Mouse (Mus musculus) stomach, postnatal 0 days (tissue): ENCODE data around the gene Lhfpl3. TPM values are rescaled to one million over a fixed set of nuclear protein-coding genes. Genes with fewer than 3 reads are reported as not detected.

ENCODE experiments used
- ATAC-seq: fragments of 200-750 bp; cut with Nextera tagmentation; 2 replicates; pipeline ENCODE4 v1.8.0; 2017; ENCODE audit not compliant: low FRiP score, low TSS enrichment
- DNase-seq: peaks from one replicate; pipeline ENCODE4 v3.0.0-alpha.2; 2016; ENCODE audit warnings: low spot score
- H3K27ac ChIP-seq: fragments of 300-500 bp; sonication (generic); replicated peaks from 2 replicates; pipeline ENCODE4 v1.5.1; 2014; ENCODE audit warnings: mild to moderate bottlenecking, control low read depth
- H3K27me3 ChIP-seq: fragments of 300-500 bp; sonication (generic); 2 replicates; pipeline ENCODE4 v1.6.1; 2014; ENCODE audit warnings: low read length; ENCODE audit not compliant: control insufficient read depth, insufficient read depth
- H3K36me3 ChIP-seq: fragments of 300-500 bp; sonication (generic); 2 replicates; pipeline ENCODE4 v1.6.1; 2014; ENCODE audit warnings: low read length, mixed read lengths; ENCODE audit not compliant: control insufficient read depth, insufficient read depth
- H3K4me1 ChIP-seq: fragments of 300-500 bp; sonication (generic); replicated peaks from 2 replicates; pipeline ENCODE4 v1.6.1; 2014; ENCODE audit warnings: antibody characterized with exemption; ENCODE audit not compliant: control insufficient read depth, insufficient read depth
- H3K4me2 ChIP-seq: fragments of 300-500 bp; sonication (generic); replicated peaks from 2 replicates; pipeline ENCODE4 v1.6.1; 2014; ENCODE audit warnings: low read depth, mild to moderate bottlenecking, control low read depth, moderate library complexity
- H3K4me3 ChIP-seq: fragments of 300-500 bp; sonication (generic); 2 replicates; pipeline ENCODE4 v1.5.1; 2014; ENCODE audit warnings: low read depth, low read length, control low read depth
- H3K9ac ChIP-seq: fragments of 300-500 bp; sonication (generic); 2 replicates; pipeline ENCODE4 v1.6.1; 2014; ENCODE audit warnings: mild to moderate bottlenecking, low read length, control low read depth, mixed read lengths
- H3K9me3 ChIP-seq: fragments of 300-500 bp; sonication (generic); 2 replicates; pipeline ENCODE4 v1.6.1; 2016; ENCODE audit warnings: low read length; ENCODE audit not compliant: control insufficient read depth
- CTCF ChIP-seq: IDR thresholded peaks from 2 replicates; pipeline ENCODE4 v1.5.1; 2016; ENCODE audit warnings: antibody characterized with exemption, low read depth, mild to moderate bottlenecking, moderate library complexity
- EP300 ChIP-seq: optimal IDR thresholded peaks from 2 replicates; pipeline ENCODE3; 2016; ENCODE audit warnings: antibody characterized with exemption
- WGBS: fragments of 180-500 bp; shearing (Covaris S2); extraction: QIAGEN DNeasy Blood & Tissue Kit; methylation state at CpG from one replicate; pipeline ENCODE4 v1.1.7; 2014; 5-methylcytosine and 5-hydroxymethylcytosine counted together
- polyA plus RNA-seq: library from polyadenylated mRNA; unstranded; fragments of >200 nt; fragmentation: Nextera tagmentation; extraction: Ambion mirVana; gene quantifications from 2 replicates; pipeline ENCODE4 v1.2.1, GENCODE M21; 2015

The Lhfpl3 gene
- polyA plus RNA-seq, 1 experiment from 2014 or later = 0.23 TPM

- DNase-seq (no peak), ATAC-seq (no peak)
- Histone ChIP-seq H3K36me3 (no peaks in the 10 kb centered on the region), H3K4me1 (no peaks in the 10 kb centered on the region), H3K9me3 (no peaks in the 10 kb centered on the region), H3K4me3 (no peak overlapping the region), H3K9ac (no peak overlapping the region), H3K27ac (no peak overlapping the region), H3K27me3 (no peaks in the 10 kb centered on the region), H3K4me2 (no peak overlapping the region)
- TF ChIP-seq CTCF = no peak
- WGBS = 69% methylated on average over 3 of the region's 3 CpGs
Measured at GRCm38 (mm10) chr5:22897228-22897627, 151.4 kb downstream of the Lhfpl3 start.

GRCm38 (mm10) chr5:22897656-22898289, 151.9 kb downstream of the Lhfpl3 start:
- ATAC-seq (no peak), DNase-seq (no peak)
- Histone ChIP-seq H3K4me2 (no peak overlapping the region), H3K9ac (no peak overlapping the region), H3K9me3 (no peaks in the 10 kb centered on the region), H3K27ac (no peak overlapping the region), H3K27me3 (no peaks in the 10 kb centered on the region), H3K4me1 (no peaks in the 10 kb centered on the region), H3K36me3 (no peaks in the 10 kb centered on the region), H3K4me3 (no peak overlapping the region)
- no peak for TF ChIP-seq CTCF
- TF ChIP-seq EP300 = no peak
- WGBS = 50% methylated on average over 7 of the region's 7 CpGs

DNA sequence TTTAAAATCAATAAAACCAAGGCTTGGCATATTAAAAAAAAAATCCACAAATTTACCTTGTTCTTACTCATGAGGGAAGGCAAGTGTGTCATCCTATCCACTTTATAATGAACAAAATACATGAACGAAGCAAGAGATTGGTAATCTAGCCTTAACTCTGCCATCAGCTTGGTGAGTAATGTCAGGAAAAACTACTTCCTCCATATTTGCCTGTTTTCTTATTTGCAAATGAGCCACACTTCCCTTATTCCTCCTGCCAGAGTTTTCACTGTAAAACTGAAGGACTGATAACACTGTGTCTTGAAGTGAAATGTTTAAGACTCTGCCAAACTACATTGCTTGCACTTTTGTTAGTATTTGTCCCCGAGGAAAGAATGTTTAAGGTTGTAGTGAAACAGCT, 152.7 kb downstream of the Lhfpl3 start:
- no peaks in the 10 kb centered on the region for H3K9me3 ChIP-seq
- DNase-seq (no peak), ATAC-seq (no peak)
- no peaks in the 10 kb centered on the region for H3K27me3 ChIP-seq
- no peak for TF ChIP-seq CTCF
- no peak for TF ChIP-seq EP300
- H3K4me2 ChIP-seq = no peak overlapping the region
- no peaks in the 10 kb centered on the region for H3K36me3 ChIP-seq
- no peak overlapping the region for H3K4me3 ChIP-seq
- no peak overlapping the region for H3K27ac ChIP-seq
- no peak overlapping the region for H3K9ac ChIP-seq
- no peaks in the 10 kb centered on the region for H3K4me1 ChIP-seq
- WGBS = 61% methylated on average over 2 of the region's 2 CpGs

- Histone ChIP-seq H3K4me3 (no peak overlapping the region), H3K27me3 (no peaks in the 10 kb centered on the region), H3K27ac (no peak overlapping the region), H3K4me2 (no peak overlapping the region), H3K9me3 (no peaks in the 10 kb centered on the region), H3K4me1 (no peaks in the 10 kb centered on the region), H3K36me3 (no peaks in the 10 kb centered on the region), H3K9ac (no peak overlapping the region)
- TF ChIP-seq CTCF (no peak), EP300 (no peak)
- DNase-seq (no peak), ATAC-seq (no peak)
Measured at GRCm38 (mm10) chr5:22899913-22900312, 154.1 kb downstream of the Lhfpl3 start.

DNA sequence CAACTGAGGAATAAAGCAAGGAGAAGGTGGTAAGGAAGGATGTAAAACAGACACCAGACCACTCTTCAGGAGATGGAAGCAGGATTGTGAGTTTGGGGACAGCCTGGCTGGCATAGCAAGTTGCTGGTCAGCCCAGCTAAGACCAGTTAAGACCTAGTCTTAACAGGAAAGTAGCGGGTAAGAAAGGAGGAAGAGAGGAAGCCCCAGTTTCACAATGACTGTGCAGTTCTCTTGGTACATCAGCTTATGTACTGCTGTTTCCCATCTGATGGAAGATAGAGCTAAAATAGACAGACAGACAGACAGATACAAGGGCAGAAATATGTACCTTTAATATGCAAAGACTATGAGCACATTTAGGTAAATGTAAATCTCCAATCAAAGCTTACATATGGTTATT, 171.3 kb downstream of the Lhfpl3 start:
- Histone ChIP-seq H3K9ac (no peak overlapping the region), H3K4me1 (no peaks in the 10 kb centered on the region), H3K4me3 (no peak overlapping the region), H3K9me3 (no peaks in the 10 kb centered on the region), H3K27ac (no peak overlapping the region), H3K4me2 (no peak overlapping the region), H3K36me3 (no peaks in the 10 kb centered on the region), H3K27me3 (no peaks in the 10 kb centered on the region)
- ATAC-seq (no peak), DNase-seq (no peak)
- WGBS = 64% methylated on average over 1 of the region's 1 CpGs
- TF ChIP-seq EP300 = no peak
- no peak for TF ChIP-seq CTCF

GRCm38 (mm10) chr5:22926171-22926570, 180.3 kb downstream of the Lhfpl3 start:
- Histone ChIP-seq H3K4me2 (no peak overlapping the region), H3K9me3 (no peaks in the 10 kb centered on the region), H3K27ac (no peak overlapping the region), H3K36me3 (no peaks in the 10 kb centered on the region), H3K4me3 (no peak overlapping the region), H3K4me1 (no peaks in the 10 kb centered on the region), H3K9ac (no peak overlapping the region), H3K27me3 (no peaks in the 10 kb centered on the region)
- no peak for DNase-seq
- no peak for TF ChIP-seq CTCF
- TF ChIP-seq EP300 = no peak
- ATAC-seq = no peak
